Mouse (Mus musculus): ENCODE results near the gene Lmln. TPM values are rescaled to one million over a fixed set of nuclear protein-coding genes. Genes with fewer than 3 reads are reported as not detected.

Lmln gene
- polyA plus RNA-seq (2012; fragmentation: generic; extraction: Trizol) = 0.78 TPM

- H3K27me3 ChIP-seq (ENCODE audit: control insufficient read depth, insufficient read depth, insufficient read length) = no peaks in the 10 kb centered on the region
- TF ChIP-seq TCF3 (IDR thresholded peaks at IDR 0.05; ENCODE audit: insufficient read length, low read depth) = no peak
- TF ChIP-seq MYOG (IDR thresholded peaks at IDR 0.05; ENCODE audit: control insufficient read depth in 1 of 3, insufficient read depth in 1 of 3, insufficient read length in 2 of 3, low read depth in 2 of 3) = peak in 2 of 3 experiments; percentile 84 to 88
- peak; percentile 79 for TF ChIP-seq USF1 (IDR thresholded peaks at IDR 0.05; ENCODE audit: low read depth)
- TF ChIP-seq MYOD1 (IDR thresholded peaks at IDR 0.05; ENCODE audit: control insufficient read depth in 1 of 3, insufficient read length in 2 of 3, low read depth in 2 of 3) = peak in 2 of 3 experiments; percentile 83 to 94
- TF ChIP-seq CEBPB (IDR thresholded peaks at IDR 0.05; ENCODE audit: insufficient read depth, poor library complexity, severe bottlenecking) = no peak
- TF ChIP-seq POLR2A (IDR thresholded peaks at IDR 0.05; ENCODE audit: insufficient read length, low read depth) = peak; percentile 83
- no peak for TF ChIP-seq SRF (IDR thresholded peaks at IDR 0.05; ENCODE audit: control insufficient read depth, insufficient read length, low read depth)
- no peak for TF ChIP-seq E2F4 (IDR thresholded peaks at IDR 0.05; ENCODE audit: insufficient read depth)
- peak; percentile 100 for TF ChIP-seq POLR2AphosphoS2 (IDR thresholded peaks at IDR 0.05; ENCODE audit: insufficient read length, low read depth)
- no peak for TF ChIP-seq REST (IDR thresholded peaks at IDR 0.05; ENCODE audit: insufficient read depth, insufficient read length)
- TF ChIP-seq TCF12 (IDR thresholded peaks at IDR 0.05; ENCODE audit: insufficient read depth, poor library complexity, severe bottlenecking) = no peak
- H3ac ChIP-seq (ENCODE audit: control insufficient read depth, insufficient read length) = peak within 1 kb of the TSS; percentile 33
- H3K4me3 ChIP-seq = peak within 1 kb of the TSS; percentile 25
- peaks cover 27% of the 10 kb centered on the region for H3K36me3 ChIP-seq (ENCODE audit: control insufficient read depth, insufficient read depth)
- peak within 1 kb of the TSS; percentile 82 for H3K4me2 ChIP-seq (ENCODE audit: low read depth)
- H3K79me2 ChIP-seq (ENCODE audit: control insufficient read depth, insufficient read depth) = peaks cover 24% of the 10 kb centered on the region
Observed at GRCm38 (mm10) chr16:33062024-33062681, at the start of gene Lmln. Gene Lmln, plus strand, starts transcription at chr16:33062521.

- Histone ChIP-seq H3K79me2 (ENCODE audit: control insufficient read depth, insufficient read depth) (no peaks in the 10 kb centered on the region), H3K27me3 (ENCODE audit: control insufficient read depth, insufficient read depth, insufficient read length) (no peaks in the 10 kb centered on the region), H3K4me3 (no peak overlapping the region), H3K4me2 (ENCODE audit: low read depth) (no peak overlapping the region), H3K36me3 (ENCODE audit: control insufficient read depth, insufficient read depth) (peaks cover 24% of the 10 kb centered on the region), H3ac (ENCODE audit: control insufficient read depth, insufficient read length) (no peak overlapping the region)
- TF ChIP-seq POLR2AphosphoS2 (IDR thresholded peaks at IDR 0.05; ENCODE audit: insufficient read length, low read depth) (no peak), SRF (IDR thresholded peaks at IDR 0.05; ENCODE audit: control insufficient read depth, insufficient read length, low read depth) (no peak), TCF12 (IDR thresholded peaks at IDR 0.05; ENCODE audit: insufficient read depth, poor library complexity, severe bottlenecking) (no peak), USF1 (IDR thresholded peaks at IDR 0.05; ENCODE audit: low read depth) (no peak), CEBPB (IDR thresholded peaks at IDR 0.05; ENCODE audit: insufficient read depth, poor library complexity, severe bottlenecking) (no peak), MYOG (IDR thresholded peaks at IDR 0.05; ENCODE audit: control insufficient read depth in 1 of 3, insufficient read depth in 1 of 3, insufficient read length in 2 of 3, low read depth in 2 of 3) (no peak), TCF3 (IDR thresholded peaks at IDR 0.05; ENCODE audit: insufficient read length, low read depth) (no peak), POLR2A (IDR thresholded peaks at IDR 0.05; ENCODE audit: insufficient read length, low read depth) (no peak), E2F4 (IDR thresholded peaks at IDR 0.05; ENCODE audit: insufficient read depth) (no peak), MAX (IDR thresholded peaks at IDR 0.05; ENCODE audit: low read depth) (no peak), REST (IDR thresholded peaks at IDR 0.05; ENCODE audit: insufficient read depth, insufficient read length) (no peak), MYOD1 (IDR thresholded peaks at IDR 0.05; ENCODE audit: control insufficient read depth in 1 of 3, insufficient read length in 2 of 3, low read depth in 2 of 3) (no peak)
Observed at GRCm38 (mm10) chr16:33013801-33014200, 48.5 kb upstream of the Lmln start.

- no peak for TF ChIP-seq CEBPB (IDR thresholded peaks at IDR 0.05; ENCODE audit: insufficient read depth, poor library complexity, severe bottlenecking)
- no peak for TF ChIP-seq MAX (IDR thresholded peaks at IDR 0.05; ENCODE audit: low read depth)
- no peak for TF ChIP-seq POLR2A (IDR thresholded peaks at IDR 0.05; ENCODE audit: insufficient read length, low read depth)
- TF ChIP-seq TCF12 (IDR thresholded peaks at IDR 0.05; ENCODE audit: insufficient read depth, poor library complexity, severe bottlenecking) = no peak
- TF ChIP-seq POLR2AphosphoS2 (IDR thresholded peaks at IDR 0.05; ENCODE audit: insufficient read length, low read depth) = no peak
- TF ChIP-seq MYOD1 (IDR thresholded peaks at IDR 0.05; ENCODE audit: control insufficient read depth in 1 of 3, insufficient read length in 2 of 3, low read depth in 2 of 3) = no peak
- no peak for TF ChIP-seq MYOG (IDR thresholded peaks at IDR 0.05; ENCODE audit: control insufficient read depth in 1 of 3, insufficient read depth in 1 of 3, insufficient read length in 2 of 3, low read depth in 2 of 3)
- no peak for TF ChIP-seq USF1 (IDR thresholded peaks at IDR 0.05; ENCODE audit: low read depth)
- no peak for TF ChIP-seq TCF3 (IDR thresholded peaks at IDR 0.05; ENCODE audit: insufficient read length, low read depth)
- TF ChIP-seq SRF (IDR thresholded peaks at IDR 0.05; ENCODE audit: control insufficient read depth, insufficient read length, low read depth) = no peak
- no peak for TF ChIP-seq E2F4 (IDR thresholded peaks at IDR 0.05; ENCODE audit: insufficient read depth)
- H3K27me3 ChIP-seq (ENCODE audit: control insufficient read depth, insufficient read depth, insufficient read length) = no peaks in the 10 kb centered on the region
- H3ac ChIP-seq (ENCODE audit: control insufficient read depth, insufficient read length) = no peak overlapping the region
- no peaks in the 10 kb centered on the region for H3K79me2 ChIP-seq (ENCODE audit: control insufficient read depth, insufficient read depth)
- H3K4me2 ChIP-seq (ENCODE audit: low read depth) = no peak overlapping the region
- peaks cover 24% of the 10 kb centered on the region for H3K36me3 ChIP-seq (ENCODE audit: control insufficient read depth, insufficient read depth)
- no peak overlapping the region for H3K4me3 ChIP-seq
Observed at GRCm38 (mm10) chr16:33014921-33015320, 47.4 kb upstream of the Lmln start.

GRCm38 (mm10) chr16:33015396-33015907 is 46.9 kb upstream of the Lmln start:
- Histone ChIP-seq H3K4me2 (ENCODE audit: low read depth) (no peak overlapping the region), H3K36me3 (ENCODE audit: control insufficient read depth, insufficient read depth) (peaks cover 19% of the 10 kb centered on the region), H3K79me2 (ENCODE audit: control insufficient read depth, insufficient read depth) (no peaks in the 10 kb centered on the region), H3K27me3 (ENCODE audit: control insufficient read depth, insufficient read depth, insufficient read length) (no peaks in the 10 kb centered on the region), H3ac (ENCODE audit: control insufficient read depth, insufficient read length) (no peak overlapping the region), H3K4me3 (no peak overlapping the region)
- TF ChIP-seq MAX (IDR thresholded peaks at IDR 0.05; ENCODE audit: low read depth) = no peak
- TF ChIP-seq USF1 (IDR thresholded peaks at IDR 0.05; ENCODE audit: low read depth) = no peak
- no peak for TF ChIP-seq POLR2A (IDR thresholded peaks at IDR 0.05; ENCODE audit: insufficient read length, low read depth)
- TF ChIP-seq SRF (IDR thresholded peaks at IDR 0.05; ENCODE audit: control insufficient read depth, insufficient read length, low read depth) = no peak
- TF ChIP-seq REST (IDR thresholded peaks at IDR 0.05; ENCODE audit: insufficient read depth, insufficient read length) = no peak
- no peak for TF ChIP-seq TCF3 (IDR thresholded peaks at IDR 0.05; ENCODE audit: insufficient read length, low read depth)
- no peak for TF ChIP-seq CEBPB (IDR thresholded peaks at IDR 0.05; ENCODE audit: insufficient read depth, poor library complexity, severe bottlenecking)
- TF ChIP-seq TCF12 (IDR thresholded peaks at IDR 0.05; ENCODE audit: insufficient read depth, poor library complexity, severe bottlenecking) = no peak

Measured in myocyte (in vitro differentiated cells).